Mouse (Mus musculus): ENCODE results near the gene Xxylt1. TPM values are rescaled to one million over a fixed set of nuclear protein-coding genes. Genes with fewer than 3 reads are reported as not detected.

Gene Xxylt1
- polyA plus RNA-seq, 1 experiment from 2014 or later: 13.4 TPM

DNA sequence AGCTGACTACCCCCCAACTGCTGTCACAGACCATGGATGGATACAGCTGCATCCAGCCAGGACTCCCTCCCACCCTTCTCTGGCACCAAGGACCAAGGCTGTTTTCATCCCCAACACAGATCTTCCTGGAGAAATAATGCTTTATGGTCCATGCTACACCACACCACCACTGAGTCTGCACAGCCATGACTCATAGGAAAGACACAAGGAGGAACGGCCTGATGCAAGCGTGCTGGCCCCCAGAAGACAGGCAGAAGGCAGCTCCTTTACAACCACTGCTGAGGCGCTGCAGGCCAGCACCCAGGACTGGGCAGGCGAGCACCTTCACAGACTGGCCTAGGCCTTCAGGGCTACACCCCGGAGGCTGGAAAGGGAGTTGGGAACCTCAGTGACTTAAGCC is 97.1 kb downstream of the Xxylt1 start:
- H3K27ac ChIP-seq (ENCODE audit: low read depth, low read length): no peak overlapping the region
- DNase-seq (ENCODE audit: low spot score): no peak
- H3K4me2 ChIP-seq (ENCODE audit: low read depth): no peak overlapping the region
- H3K4me3 ChIP-seq (ENCODE audit: low read depth, low read length): no peak overlapping the region
- no peaks in the 10 kb centered on the region for H3K36me3 ChIP-seq (ENCODE audit: control insufficient read depth, insufficient read depth, low read length)
- no peaks in the 10 kb centered on the region for H3K27me3 ChIP-seq (ENCODE audit: control insufficient read depth, insufficient read depth, low read length)
- H3K9ac ChIP-seq (ENCODE audit: low read length): no peak overlapping the region
- 86% methylated on average over 5 of the region's 5 CpGs for WGBS
- no peaks in the 10 kb centered on the region; the same call in 1 of the 2 replicates for H3K4me1 ChIP-seq (ENCODE audit: control insufficient read depth, insufficient read depth, low read length)
- no peaks in the 10 kb centered on the region for H3K9me3 ChIP-seq (ENCODE audit: control insufficient read depth, low read length)
- no peak for ATAC-seq (ENCODE audit: insufficient read depth, low FRiP score, low TSS enrichment)

DNA sequence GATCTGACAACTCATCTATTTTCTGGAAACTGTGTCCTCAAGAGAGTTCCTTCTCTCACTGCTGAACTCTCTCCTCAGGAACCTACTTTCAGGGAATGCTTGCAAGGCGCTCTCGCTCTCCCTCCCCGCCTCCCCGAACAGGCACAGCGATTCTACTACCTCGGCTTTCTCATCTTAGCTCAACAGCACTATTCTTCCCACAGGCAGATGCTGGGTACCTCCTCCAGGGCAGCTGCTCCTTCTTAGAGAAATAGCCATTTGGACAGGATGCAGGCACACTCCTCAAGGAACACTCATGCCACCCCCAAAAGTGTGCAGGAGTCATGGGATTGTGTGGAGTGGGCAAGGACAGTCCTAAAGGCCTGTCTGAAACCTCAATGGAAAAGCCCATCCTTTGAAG is 97.5 kb downstream of the Xxylt1 start:
- H3K4me3 ChIP-seq (ENCODE audit: low read depth, low read length): no peak overlapping the region
- 62% methylated on average over 6 of the region's 6 CpGs for WGBS
- no peaks in the 10 kb centered on the region for H3K27me3 ChIP-seq (ENCODE audit: control insufficient read depth, insufficient read depth, low read length)
- ATAC-seq (ENCODE audit: insufficient read depth, low FRiP score, low TSS enrichment): no peak
- no peaks in the 10 kb centered on the region; the same call in 1 of the 2 replicates for H3K4me1 ChIP-seq (ENCODE audit: control insufficient read depth, insufficient read depth, low read length)
- H3K9ac ChIP-seq (ENCODE audit: low read length): no peak overlapping the region
- no peak overlapping the region for H3K4me2 ChIP-seq (ENCODE audit: low read depth)
- H3K36me3 ChIP-seq (ENCODE audit: control insufficient read depth, insufficient read depth, low read length): no peaks in the 10 kb centered on the region
- DNase-seq (ENCODE audit: low spot score): no peak
- no peak overlapping the region for H3K27ac ChIP-seq (ENCODE audit: low read depth, low read length)
- H3K9me3 ChIP-seq (ENCODE audit: control insufficient read depth, low read length): no peaks in the 10 kb centered on the region

DNA sequence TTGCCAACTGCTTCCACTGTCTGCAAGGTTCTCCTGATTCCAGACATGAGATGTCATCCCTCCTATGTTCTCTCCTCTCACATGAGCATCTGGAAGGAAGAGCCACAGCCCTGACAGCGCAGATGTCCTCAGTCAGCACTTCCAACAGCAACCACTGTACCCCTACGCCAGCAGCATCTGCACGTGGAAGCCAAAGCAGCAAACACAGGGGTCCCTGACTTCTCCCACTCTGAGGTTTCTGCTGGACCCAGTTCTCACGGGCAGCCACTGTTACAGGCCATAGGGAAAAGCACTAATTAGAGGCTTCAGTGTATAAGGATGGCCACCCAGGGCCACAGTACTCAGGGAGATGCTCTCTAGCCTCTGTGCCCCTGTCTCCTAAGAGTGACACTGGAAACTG is 98.0 kb downstream of the Xxylt1 start:
- ATAC-seq (ENCODE audit: insufficient read depth, low FRiP score, low TSS enrichment): no peak
- Histone ChIP-seq H3K9me3 (ENCODE audit: control insufficient read depth, low read length) (no peaks in the 10 kb centered on the region), H3K36me3 (ENCODE audit: control insufficient read depth, insufficient read depth, low read length) (no peaks in the 10 kb centered on the region), H3K4me3 (ENCODE audit: low read depth, low read length) (no peak overlapping the region), H3K9ac (ENCODE audit: low read length) (no peak overlapping the region), H3K4me1 (ENCODE audit: control insufficient read depth, insufficient read depth, low read length) (no peaks in the 10 kb centered on the region; the same call in 1 of the 2 replicates), H3K27me3 (ENCODE audit: control insufficient read depth, insufficient read depth, low read length) (no peaks in the 10 kb centered on the region), H3K27ac (ENCODE audit: low read depth, low read length) (no peak overlapping the region), H3K4me2 (ENCODE audit: low read depth) (no peak overlapping the region)
- no peak for DNase-seq (ENCODE audit: low spot score)
- 57% methylated on average over 4 of the region's 4 CpGs for WGBS

DNA sequence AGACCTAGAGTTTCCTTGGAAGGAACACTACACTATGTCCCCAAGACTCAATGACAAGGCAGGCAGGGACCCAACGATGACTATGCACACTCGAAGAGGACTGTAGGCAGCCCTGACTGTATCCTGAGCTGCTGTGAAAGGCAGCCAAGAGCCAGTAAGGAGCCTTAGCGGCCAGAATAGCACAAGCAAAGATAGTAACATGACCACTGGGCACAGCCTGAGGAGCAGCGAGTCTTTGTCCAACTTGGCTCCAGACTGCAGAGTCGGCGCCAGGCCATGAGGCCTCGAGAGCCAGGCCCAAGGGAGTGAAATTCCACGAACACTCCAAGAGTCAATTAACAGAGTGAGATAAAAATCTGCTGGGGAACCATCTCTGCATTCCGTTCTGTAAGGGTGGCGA is 99.9 kb downstream of the Xxylt1 start:
- H3K36me3 ChIP-seq (ENCODE audit: control insufficient read depth, insufficient read depth, low read length): no peaks in the 10 kb centered on the region
- WGBS: 90% methylated on average over 10 of the region's 10 CpGs
- DNase-seq (ENCODE audit: low spot score) (no peak), ATAC-seq (ENCODE audit: insufficient read depth, low FRiP score, low TSS enrichment) (no peak)
- no peak overlapping the region for H3K4me2 ChIP-seq (ENCODE audit: low read depth)
- no peak overlapping the region for H3K27ac ChIP-seq (ENCODE audit: low read depth, low read length)
- no peak overlapping the region for H3K4me3 ChIP-seq (ENCODE audit: low read depth, low read length)
- H3K27me3 ChIP-seq (ENCODE audit: control insufficient read depth, insufficient read depth, low read length): no peaks in the 10 kb centered on the region
- no peak overlapping the region for H3K9ac ChIP-seq (ENCODE audit: low read length)
- H3K4me1 ChIP-seq (ENCODE audit: control insufficient read depth, insufficient read depth, low read length): peaks cover 3% of the 10 kb centered on the region; the same call in 1 of the 2 replicates
- no peaks in the 10 kb centered on the region for H3K9me3 ChIP-seq (ENCODE audit: control insufficient read depth, low read length)

DNA sequence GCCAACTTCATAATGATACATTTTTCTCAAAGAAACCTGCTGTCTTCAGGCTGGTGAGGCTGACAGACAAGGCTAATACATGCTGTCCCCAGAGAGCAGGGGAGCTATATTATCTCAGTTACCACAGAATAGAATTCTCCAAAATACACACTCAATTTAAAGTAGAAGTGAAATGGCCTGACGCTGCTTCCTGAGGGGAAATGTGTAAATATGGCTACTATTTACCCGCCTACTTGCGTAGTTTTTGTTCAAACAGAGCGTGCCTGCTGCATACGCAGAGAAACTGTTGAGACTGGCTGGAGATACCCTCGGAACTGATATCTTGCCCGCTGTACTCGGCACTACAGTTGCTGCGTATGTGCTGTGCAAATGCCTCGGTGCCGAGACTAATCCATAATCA is 101.3 kb downstream of the Xxylt1 start:
- Histone ChIP-seq H3K27me3 (ENCODE audit: control insufficient read depth, insufficient read depth, low read length) (no peaks in the 10 kb centered on the region), H3K9me3 (ENCODE audit: control insufficient read depth, low read length) (no peaks in the 10 kb centered on the region), H3K27ac (ENCODE audit: low read depth, low read length) (no peak overlapping the region), H3K4me1 (ENCODE audit: control insufficient read depth, insufficient read depth, low read length) (peaks cover 3% of the 10 kb centered on the region; the same call in 1 of the 2 replicates), H3K4me2 (ENCODE audit: low read depth) (no peak overlapping the region), H3K9ac (ENCODE audit: low read length) (no peak overlapping the region), H3K4me3 (ENCODE audit: low read depth, low read length) (no peak overlapping the region), H3K36me3 (ENCODE audit: control insufficient read depth, insufficient read depth, low read length) (no peaks in the 10 kb centered on the region)
- ATAC-seq (ENCODE audit: insufficient read depth, low FRiP score, low TSS enrichment) (no peak), DNase-seq (ENCODE audit: low spot score) (no peak)
- whole genome bisulfite sequencing: 97% methylated on average over 11 of the region's 11 CpGs

DNA sequence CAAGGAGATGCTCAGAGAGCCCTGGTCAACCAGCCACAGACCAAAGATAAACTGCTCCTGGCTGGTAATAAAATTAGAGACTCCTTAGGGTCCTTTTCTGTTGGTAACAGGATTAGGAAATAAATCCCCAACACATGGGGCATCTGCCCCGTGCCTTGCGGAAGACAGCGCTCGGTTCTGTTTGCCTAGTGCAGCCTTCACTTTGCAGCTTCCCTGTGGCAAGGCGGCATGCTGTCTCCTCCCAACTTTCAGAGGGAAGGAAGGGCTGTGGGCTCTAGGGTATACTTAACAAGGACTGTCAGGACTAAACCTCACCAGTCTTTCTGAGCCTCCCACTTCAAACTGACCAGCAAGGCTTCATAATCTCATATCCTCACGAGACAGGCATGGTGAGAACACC is 103.5 kb downstream of the Xxylt1 start:
- Histone ChIP-seq H3K4me2 (ENCODE audit: low read depth) (no peak overlapping the region), H3K9me3 (ENCODE audit: control insufficient read depth, low read length) (no peaks in the 10 kb centered on the region), H3K9ac (ENCODE audit: low read length) (no peak overlapping the region), H3K27me3 (ENCODE audit: control insufficient read depth, insufficient read depth, low read length) (no peaks in the 10 kb centered on the region), H3K27ac (ENCODE audit: low read depth, low read length) (no peak overlapping the region), H3K4me1 (ENCODE audit: control insufficient read depth, insufficient read depth, low read length) (peaks cover 8% of the 10 kb centered on the region), H3K4me3 (ENCODE audit: low read depth, low read length) (no peak overlapping the region), H3K36me3 (ENCODE audit: control insufficient read depth, insufficient read depth, low read length) (no peaks in the 10 kb centered on the region)
- ATAC-seq (ENCODE audit: insufficient read depth, low FRiP score, low TSS enrichment) (no peak), DNase-seq (ENCODE audit: low spot score) (no peak)
- WGBS: 62% methylated on average over 6 of the region's 6 CpGs

DNA sequence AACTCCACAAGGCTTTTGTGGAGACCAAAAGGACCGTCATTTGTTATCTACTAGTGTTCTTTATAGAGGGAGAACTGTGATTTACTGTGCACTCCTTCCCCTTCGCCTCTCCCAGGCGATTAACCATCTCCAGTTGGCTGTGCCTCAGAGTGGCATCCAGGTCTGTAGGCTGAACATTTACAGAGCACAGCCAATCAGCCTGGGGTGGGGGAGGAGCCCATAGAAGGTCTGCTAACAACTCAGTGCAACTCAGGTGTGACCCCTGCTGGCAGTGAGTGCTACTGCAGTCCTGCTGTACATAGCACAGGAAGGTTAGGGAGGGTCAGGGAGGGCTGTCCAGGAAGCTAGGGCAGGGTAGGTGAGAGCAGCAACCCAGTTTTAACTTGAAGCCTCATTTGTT is 104.0 kb downstream of the Xxylt1 start:
- Histone ChIP-seq H3K4me1 (ENCODE audit: control insufficient read depth, insufficient read depth, low read length) (peaks cover 8% of the 10 kb centered on the region), H3K27ac (ENCODE audit: low read depth, low read length) (no peak overlapping the region), H3K36me3 (ENCODE audit: control insufficient read depth, insufficient read depth, low read length) (no peaks in the 10 kb centered on the region), H3K4me3 (ENCODE audit: low read depth, low read length) (no peak overlapping the region), H3K4me2 (ENCODE audit: low read depth) (no peak overlapping the region), H3K9ac (ENCODE audit: low read length) (no peak overlapping the region), H3K9me3 (ENCODE audit: control insufficient read depth, low read length) (no peaks in the 10 kb centered on the region), H3K27me3 (ENCODE audit: control insufficient read depth, insufficient read depth, low read length) (no peaks in the 10 kb centered on the region)
- ATAC-seq (ENCODE audit: insufficient read depth, low FRiP score, low TSS enrichment) (peak; percentile 90), DNase-seq (ENCODE audit: low spot score) (peak; percentile 91)
- WGBS: under 1% methylated on average over 3 of the region's 3 CpGs

DNA sequence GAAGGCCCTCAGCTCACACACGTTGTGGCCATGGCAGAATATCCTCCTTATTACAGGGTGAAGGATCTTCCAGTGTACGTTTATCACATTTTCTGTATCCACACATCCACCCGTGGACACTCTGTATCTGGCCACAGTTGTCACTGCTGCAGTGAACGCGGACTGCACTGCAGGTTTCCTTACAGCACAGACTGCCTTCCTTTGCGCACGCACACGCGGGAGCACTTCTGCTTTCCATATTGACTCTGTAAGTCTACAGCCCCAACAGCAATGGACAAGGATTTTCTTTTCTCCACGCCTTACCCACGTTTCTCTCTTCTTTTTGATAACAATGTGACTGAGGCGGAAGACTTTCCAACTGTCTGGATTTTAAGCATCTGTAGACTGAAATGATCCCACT is 106.7 kb downstream of the Xxylt1 start:
- H3K4me2 ChIP-seq (ENCODE audit: low read depth): no peak overlapping the region
- H3K4me1 ChIP-seq (ENCODE audit: control insufficient read depth, insufficient read depth, low read length): peaks cover 8% of the 10 kb centered on the region
- DNase-seq (ENCODE audit: low spot score) (no peak), ATAC-seq (ENCODE audit: insufficient read depth, low FRiP score, low TSS enrichment) (no peak)
- no peak overlapping the region for H3K4me3 ChIP-seq (ENCODE audit: low read depth, low read length)
- no peak overlapping the region for H3K27ac ChIP-seq (ENCODE audit: low read depth, low read length)
- WGBS: 90% methylated on average over 12 of the region's 12 CpGs
- H3K36me3 ChIP-seq (ENCODE audit: control insufficient read depth, insufficient read depth, low read length): no peaks in the 10 kb centered on the region
- no peak overlapping the region for H3K9ac ChIP-seq (ENCODE audit: low read length)
- H3K9me3 ChIP-seq (ENCODE audit: control insufficient read depth, low read length): no peaks in the 10 kb centered on the region
- H3K27me3 ChIP-seq (ENCODE audit: control insufficient read depth, insufficient read depth, low read length): no peaks in the 10 kb centered on the region

DNA sequence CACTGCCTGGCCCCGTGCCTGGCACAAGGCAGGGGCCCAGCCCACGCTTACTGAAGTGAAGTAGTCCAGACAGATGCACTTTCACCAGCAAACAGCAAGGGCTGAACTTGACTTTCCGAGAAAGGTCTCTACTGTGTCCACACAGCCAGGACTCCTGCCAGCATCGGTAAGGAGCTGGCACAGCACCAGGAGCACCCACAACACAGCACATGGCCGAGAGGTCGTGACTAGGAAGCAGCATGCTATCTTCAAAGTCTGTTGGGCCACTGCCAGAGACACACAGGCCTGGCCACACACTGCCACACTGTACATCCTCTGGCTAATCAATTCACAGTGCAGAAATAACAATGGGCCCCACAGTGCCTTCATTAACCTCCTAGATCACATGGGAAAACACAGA is 107.8 kb downstream of the Xxylt1 start:
- DNase-seq (ENCODE audit: low spot score): no peak
- Histone ChIP-seq H3K27me3 (ENCODE audit: control insufficient read depth, insufficient read depth, low read length) (no peaks in the 10 kb centered on the region), H3K27ac (ENCODE audit: low read depth, low read length) (no peak overlapping the region), H3K36me3 (ENCODE audit: control insufficient read depth, insufficient read depth, low read length) (no peaks in the 10 kb centered on the region), H3K4me3 (ENCODE audit: low read depth, low read length) (no peak overlapping the region), H3K9ac (ENCODE audit: low read length) (no peak overlapping the region), H3K4me2 (ENCODE audit: low read depth) (no peak overlapping the region), H3K4me1 (ENCODE audit: control insufficient read depth, insufficient read depth, low read length) (peaks cover 8% of the 10 kb centered on the region), H3K9me3 (ENCODE audit: control insufficient read depth, low read length) (no peaks in the 10 kb centered on the region)
- no peak for ATAC-seq (ENCODE audit: insufficient read depth, low FRiP score, low TSS enrichment)
- WGBS: 71% methylated on average over 6 of the region's 6 CpGs
